Mouse (Mus musculus) kidney, adult 9 months (tissue): ENCODE results near the gene Slc50a1.
A peak's percentile ranks its signal among the peaks of the same experiment; 100 is the strongest.

Experiments used
- DNase-seq: peaks from one replicate; pipeline ENCODE4 v3.0.0; 2022

Gene Slc50a1

GRCm38 (mm10) chr3:89270051-89270755 is at the start of gene Slc50a1:
TSS of gene Slc50a1 (minus strand) at chr3:89270570.
- DNase-seq, result peak; percentile 84

GRCm38 (mm10) chr3:89319591-89320350 is 49.4 kb upstream of the Slc50a1 start:
- DNase-seq, result no peak

GRCm38 (mm10) chr3:89318971-89319590 is 48.7 kb upstream of the Slc50a1 start:
- no peak for DNase-seq

- DNase-seq, result no peak
These were observed 47.9 kb upstream of the Slc50a1 start for GRCm38 (mm10) chr3:89318316-89318715.

- no peak for DNase-seq
These were observed 46.9 kb upstream of the Slc50a1 start for GRCm38 (mm10) chr3:89317246-89317645.

GRCm38 (mm10) chr3:89316833-89317232 is 46.5 kb upstream of the Slc50a1 start:
- peak; percentile 93 for DNase-seq

- DNase-seq, result peak; percentile 30
These were observed 45.8 kb upstream of the Slc50a1 start for GRCm38 (mm10) chr3:89315930-89316831.

GRCm38 (mm10) chr3:89315195-89315929 is 45.0 kb upstream of the Slc50a1 start:
- DNase-seq, result peak; percentile 79

GRCm38 (mm10) chr3:89314791-89315190 is 44.4 kb upstream of the Slc50a1 start:
- no peak for DNase-seq

- DNase-seq, result no peak
These were observed 44.0 kb upstream of the Slc50a1 start for GRCm38 (mm10) chr3:89314340-89314739.

- peak; percentile 87 for DNase-seq
These were observed 37.7 kb upstream of the Slc50a1 start for GRCm38 (mm10) chr3:89308089-89308488.

GRCm38 (mm10) chr3:89305551-89306325 is 35.4 kb upstream of the Slc50a1 start:
- DNase-seq, result peak; percentile 78

- no peak for DNase-seq
These were observed 34.7 kb upstream of the Slc50a1 start for GRCm38 (mm10) chr3:89305105-89305504.

- no peak for DNase-seq
These were observed 34.1 kb upstream of the Slc50a1 start for GRCm38 (mm10) chr3:89304440-89304839.

- DNase-seq, result no peak
These were observed 30.1 kb upstream of the Slc50a1 start for GRCm38 (mm10) chr3:89300514-89300913.

GRCm38 (mm10) chr3:89300071-89300470 is 29.7 kb upstream of the Slc50a1 start:
- peak; percentile 89 for DNase-seq

- peak; percentile 67 for DNase-seq
These were observed 29.1 kb upstream of the Slc50a1 start for GRCm38 (mm10) chr3:89299499-89299898.

- DNase-seq, result no peak
These were observed 28.5 kb upstream of the Slc50a1 start for GRCm38 (mm10) chr3:89298908-89299307.

GRCm38 (mm10) chr3:89296761-89297396 is 26.5 kb upstream of the Slc50a1 start:
- DNase-seq, result no peak

- DNase-seq, result no peak
These were observed 25.4 kb upstream of the Slc50a1 start for GRCm38 (mm10) chr3:89295685-89296230.
